Mouse (Mus musculus): ENCODE results near the gene Slc35a1.

The Slc35a1 gene

GRCm38 (mm10) chr4:34644779-34645178, 42.5 kb downstream of the Slc35a1 start:
- DNase-seq = no peak

GRCm38 (mm10) chr4:34640731-34641130, 46.5 kb downstream of the Slc35a1 start:
- no peak for DNase-seq

- DNase-seq = no peak
These were observed 47.4 kb downstream of the Slc35a1 start for GRCm38 (mm10) chr4:34639745-34640364.

GRCm38 (mm10) chr4:34637851-34638250, 49.4 kb downstream of the Slc35a1 start:
- no peak for DNase-seq

GRCm38 (mm10) chr4:34637386-34637785, 49.9 kb downstream of the Slc35a1 start:
- DNase-seq = no peak

GRCm38 (mm10) chr4:34636036-34636435, 51.2 kb downstream of the Slc35a1 start:
- DNase-seq = no peak

GRCm38 (mm10) chr4:34634129-34634528, 53.1 kb downstream of the Slc35a1 start:
- peak; percentile 30 for DNase-seq

- DNase-seq = peak; percentile 17
These were observed 57.3 kb downstream of the Slc35a1 start for GRCm38 (mm10) chr4:34629956-34630355.

- no peak for DNase-seq
These were observed 60.8 kb downstream of the Slc35a1 start for GRCm38 (mm10) chr4:34626401-34626800.

- no peak for DNase-seq
These were observed 61.7 kb downstream of the Slc35a1 start for GRCm38 (mm10) chr4:34625556-34625955.

GRCm38 (mm10) chr4:34616146-34616545, 71.1 kb downstream of the Slc35a1 start:
- peak; percentile 11 for DNase-seq

GRCm38 (mm10) chr4:34615303-34615702, 71.9 kb downstream of the Slc35a1 start:
- peak; percentile 15 for DNase-seq

- peak; percentile 95 for DNase-seq
These were observed 72.6 kb downstream of the Slc35a1 start, which contains the start of the genes Orc3 and Rars2 for GRCm38 (mm10) chr4:34614630-34615094. Gene Orc3, minus strand, starts transcription at chr4:34614944. Gene Rars2, plus strand, starts transcription at chr4:34614957.

- DNase-seq = peak; percentile 62
These were observed 73.6 kb downstream of the Slc35a1 start for GRCm38 (mm10) chr4:34613571-34614145.
